Mouse (Mus musculus) erythroblast, embryonic 14.5 days (primary cell): ENCODE data around the gene St3gal4.

Experiments used
- GATA1 ChIP-seq: IDR thresholded peaks from 2 replicates; pipeline ENCODE4 v1.6.1; 2012; ENCODE audit warnings: low read length, inconsistent platforms, mixed read lengths
- TAL1 ChIP-seq: IDR thresholded peaks from 3 replicates; pipeline ENCODE4 v1.6.1; 2012; ENCODE audit warnings: low read length, inconsistent platforms, mixed read lengths

DNA sequence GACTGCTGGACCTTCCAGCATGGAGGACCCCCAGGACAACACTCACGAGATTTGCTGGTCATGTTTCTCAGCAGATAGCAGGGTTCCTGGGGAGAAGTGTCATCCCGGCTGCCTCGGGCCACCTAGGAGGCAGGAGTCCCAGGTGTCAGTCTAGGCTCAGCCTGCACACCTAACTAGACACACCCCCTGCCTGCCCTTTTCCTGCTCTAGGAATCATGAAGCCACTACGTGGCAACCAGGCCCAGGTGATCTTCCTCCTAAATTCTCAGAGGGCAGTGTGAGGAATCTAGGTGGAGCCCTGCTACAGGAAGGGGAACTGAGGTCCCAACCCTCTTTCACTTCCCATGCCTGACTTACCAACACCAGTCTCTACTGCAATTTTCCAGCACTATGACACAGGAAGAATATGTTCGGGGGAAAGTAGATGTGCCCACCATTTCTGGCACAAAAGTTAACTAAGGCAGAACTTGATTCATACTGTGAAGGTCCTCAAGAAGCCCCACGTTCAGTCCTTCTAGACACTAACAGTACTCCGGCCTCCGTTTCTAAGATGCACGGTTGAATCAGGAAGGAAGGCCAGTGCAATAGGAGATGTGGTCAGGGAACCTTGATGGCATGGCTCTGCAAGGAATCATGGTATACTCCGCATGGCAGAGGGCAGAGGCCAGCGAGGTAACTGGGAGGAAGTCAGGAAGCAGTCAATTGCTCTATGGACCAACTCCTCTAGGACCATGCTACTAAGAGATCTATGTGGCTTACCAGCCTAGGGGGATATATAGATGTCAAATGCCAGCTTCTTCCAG lies 63.3 kb downstream of the St3gal4 start:
- no peak for TF ChIP-seq TAL1
- TF ChIP-seq GATA1, result no peak
